Mouse (Mus musculus) lung, embryonic 14.5 days (tissue): Measurements from ENCODE around the gene Mcrs1. TPM values are rescaled to one million over a fixed set of nuclear protein-coding genes. Genes with fewer than 3 reads are reported as not detected.
"Not testable (repeated sequence)": the region's sequence is repeated elsewhere in the genome, so short reads cannot be mapped to it uniquely, and the experiment has no call there.

ENCODE experiments used
- ATAC-seq: fragments of 200-750 bp; cut with Nextera tagmentation; 2 replicates; pipeline ENCODE4 v1.8.0; 2017; ENCODE audit warnings: mild to moderate bottlenecking, moderate TSS enrichment, moderate library complexity; ENCODE audit not compliant: insufficient read depth
- DNase-seq: peaks from one replicate; pipeline ENCODE4 v3.0.0-alpha.2; 2015
- H3K27ac ChIP-seq: fragments of 300-500 bp; sonication (generic); 2 replicates; pipeline ENCODE4 v1.5.1; 2014; ENCODE audit warnings: low read depth, mild to moderate bottlenecking, moderate library complexity
- H3K27me3 ChIP-seq: fragments of 300-500 bp; sonication (generic); 2 replicates; pipeline ENCODE4 v1.6.1; 2014; ENCODE audit warnings: low read length, control low read depth; ENCODE audit not compliant: insufficient read depth
- H3K36me3 ChIP-seq: fragments of 300-500 bp; sonication (generic); 2 replicates; pipeline ENCODE4 v1.6.1; 2014; ENCODE audit warnings: control low read depth; ENCODE audit not compliant: insufficient read depth
- H3K4me1 ChIP-seq: fragments of 300-500 bp; sonication (generic); 2 replicates; pipeline ENCODE4 v1.6.1; 2014; ENCODE audit warnings: antibody characterized with exemption, control low read depth; ENCODE audit not compliant: insufficient read depth
- H3K4me2 ChIP-seq: fragments of 300-500 bp; sonication (generic); 2 replicates; pipeline ENCODE4 v1.6.1; 2014; ENCODE audit warnings: mild to moderate bottlenecking
- H3K4me3 ChIP-seq: fragments of 300-500 bp; sonication (generic); 2 replicates; pipeline ENCODE4 v1.5.1; 2014; ENCODE audit warnings: low read depth, low read length
- H3K9ac ChIP-seq: fragments of 300-500 bp; sonication (generic); 2 replicates; pipeline ENCODE4 v1.6.1; 2014
- H3K9me3 ChIP-seq: fragments of 300-500 bp; sonication (generic); 2 replicates; pipeline ENCODE4 v1.6.1; 2016; ENCODE audit warnings: low read depth, low read length, control low read depth
- CTCF ChIP-seq: IDR thresholded peaks from 2 replicates; pipeline ENCODE4 v1.5.1; 2016; ENCODE audit warnings: antibody characterized with exemption, low read depth
- WGBS: fragments of 180-500 bp; shearing (Covaris S2); extraction: QIAGEN DNeasy Blood & Tissue Kit; methylation state at CpG from one replicate; pipeline ENCODE4 v1.1.7; 2014; 5-methylcytosine and 5-hydroxymethylcytosine counted together
- polyA plus RNA-seq: library from polyadenylated mRNA; unstranded; fragments of >200 nt; fragmentation: Nextera tagmentation; extraction: Ambion mirVana; gene quantifications from 2 replicates; pipeline ENCODE4 v1.2.1, GENCODE M21; 2014

The Mcrs1 gene
- polyA plus RNA-seq, 1 experiment from 2014 or later, result 155 TPM

- no peak for TF ChIP-seq CTCF
- no peaks in the 10 kb centered on the region for H3K27me3 ChIP-seq
- 86% methylated on average over 11 of the region's 11 CpGs for WGBS
- no peaks in the 10 kb centered on the region for H3K9me3 ChIP-seq
- peaks cover 46% of the 10 kb centered on the region for H3K36me3 ChIP-seq
- DNase-seq (no peak), ATAC-seq (no peak)
- H3K4me3 ChIP-seq, result no peak overlapping the region
- H3K4me1 ChIP-seq, result peaks cover 5% of the 10 kb centered on the region; the same call in 1 of the 2 replicates
- no peak overlapping the region for H3K4me2 ChIP-seq
- no peak overlapping the region for H3K9ac ChIP-seq
- H3K27ac ChIP-seq, result no peak overlapping the region
Measured at GRCm38 (mm10) chr15:99249938-99250337, 1.8 kb downstream of the Mcrs1 start.

- Histone ChIP-seq H3K9ac (no peak overlapping the region), H3K27ac (no peak overlapping the region), H3K4me1 (peaks cover 5% of the 10 kb centered on the region; the same call in 1 of the 2 replicates), H3K4me2 (no peak overlapping the region), H3K36me3 (peaks cover 56% of the 10 kb centered on the region), H3K4me3 (no peak overlapping the region), H3K27me3 (no peaks in the 10 kb centered on the region), H3K9me3 (no peaks in the 10 kb centered on the region)
- no peak for TF ChIP-seq CTCF
- WGBS, result 82% methylated on average over 9 of the region's 9 CpGs
- no peak for ATAC-seq
- no peak for DNase-seq
Measured at GRCm38 (mm10) chr15:99248972-99249371, 2.8 kb downstream of the Mcrs1 start.

GRCm38 (mm10) chr15:99246736-99247135 lies 5.0 kb downstream of the Mcrs1 start:
- WGBS, result 82% methylated on average over 6 of the region's 6 CpGs
- not testable (repeated sequence) for H3K9me3 ChIP-seq, H3K27ac ChIP-seq, ATAC-seq, H3K4me2 ChIP-seq, H3K27me3 ChIP-seq, H3K4me3 ChIP-seq, H3K4me1 ChIP-seq, H3K9ac ChIP-seq, DNase-seq
- peaks cover 76% of the 10 kb centered on the region for H3K36me3 ChIP-seq

- DNase-seq (no peak), ATAC-seq (no peak)
- Histone ChIP-seq H3K27me3 (no peaks in the 10 kb centered on the region), H3K4me2 (no peak overlapping the region), H3K9ac (no peak overlapping the region), H3K4me3 (no peak overlapping the region), H3K9me3 (no peaks in the 10 kb centered on the region), H3K4me1 (no peaks in the 10 kb centered on the region), H3K36me3 (peaks cover 57% of the 10 kb centered on the region), H3K27ac (no peak overlapping the region)
- TF ChIP-seq CTCF, result no peak
- whole genome bisulfite sequencing, result 92% methylated on average over 9 of the region's 10 CpGs
Measured at GRCm38 (mm10) chr15:99242045-99242444, 9.7 kb downstream of the Mcrs1 start.

GRCm38 (mm10) chr15:99241249-99241648 lies 10.5 kb downstream of the Mcrs1 start:
- 71% methylated on average over 4 of the region's 4 CpGs for WGBS
- DNase-seq, result no peak
- peaks cover 49% of the 10 kb centered on the region for H3K36me3 ChIP-seq

GRCm38 (mm10) chr15:99240129-99240528 lies 11.6 kb downstream of the Mcrs1 start:
- Histone ChIP-seq H3K9ac (no peak overlapping the region), H3K27me3 (no peaks in the 10 kb centered on the region), H3K9me3 (no peaks in the 10 kb centered on the region), H3K27ac (no peak overlapping the region), H3K4me3 (no peak overlapping the region), H3K4me2 (no peak overlapping the region), H3K4me1 (no peaks in the 10 kb centered on the region), H3K36me3 (peaks cover 38% of the 10 kb centered on the region)
- peak; percentile 32 for DNase-seq
- TF ChIP-seq CTCF, result peak; percentile 47
- no peak for ATAC-seq
- WGBS, result 73% methylated on average over 4 of the region's 4 CpGs

More at GRCm38 (mm10) chr15:99241249-99241648, 10.5 kb downstream of the Mcrs1 start:
- Histone ChIP-seq H3K4me1 (no peaks in the 10 kb centered on the region), H3K9me3 (no peaks in the 10 kb centered on the region), H3K4me2 (no peak overlapping the region), H3K27ac (no peak overlapping the region), H3K4me3 (no peak overlapping the region), H3K27me3 (no peaks in the 10 kb centered on the region), H3K9ac (no peak overlapping the region)
- no peak for TF ChIP-seq CTCF
- ATAC-seq, result no peak

GRCm38 (mm10) chr15:99238006-99238405 lies 13.8 kb downstream of the Mcrs1 start:
- no peak overlapping the region for H3K4me3 ChIP-seq
- no peak overlapping the region for H3K9ac ChIP-seq
- no peaks in the 10 kb centered on the region for H3K27me3 ChIP-seq
- no peak for TF ChIP-seq CTCF
- H3K27ac ChIP-seq, result no peak overlapping the region
- no peak overlapping the region for H3K4me2 ChIP-seq
- ATAC-seq (no peak), DNase-seq (no peak)
- peaks cover 17% of the 10 kb centered on the region; the same call in 1 of the 2 replicates for H3K36me3 ChIP-seq
- 57% methylated on average over 11 of the region's 11 CpGs for WGBS
- no peaks in the 10 kb centered on the region for H3K9me3 ChIP-seq
- H3K4me1 ChIP-seq, result no peaks in the 10 kb centered on the region
